In genomic region chr19:27140892-27141291, GRCm38 (mm10) we compare ENCODE assay signal across 22 mouse cellular contexts.
A peak's percentile ranks its signal among the peaks of the same experiment; 100 is the strongest.
DNase-seq lines count a peak whose midpoint lies in the region; ATAC-seq and TF ChIP-seq lines count a peak whose summit lies in the region.
"Had no signal": no experiment of that assay in that cellular context is flagged by ENCODE, and none has a peak within 500 bp of the region (broad histone marks: within the 10 kb centered on the region; RNA-seq: fewer than 3 reads in every experiment).

No protein-coding gene starts in this region.

- no peaks in the 10 kb centered on the region for H3K36me3 ChIP-seq in midbrain, postnatal 0 days (ENCODE audit: insufficient read depth, low read length)
- H3K36me3 ChIP-seq: embryonic facial prominence, embryonic 13.5 days; forebrain, embryonic 12.5 days; G1E; heart, embryonic 10.5 days; hindbrain, embryonic 13.5 days had no signal

- peak; percentile 2 for DNase-seq in CD4-positive, CD25-positive, alpha-beta regulatory T cell, adult 2 months (ENCODE audit: low read depth, low spot score)
- DNase-seq in thymus, postnatal 14 days, result peak; percentile 49
- DNase-seq in thymus, postnatal 4 days, result no peak
- peak; percentile 3 for DNase-seq in induced T-regulatory cell, adult 2 months (ENCODE audit: low read depth)
- DNase-seq in midbrain, postnatal 0 days (ENCODE audit: low spot score), result no peak
- DNase-seq in Muller cell, postnatal 12 days (ENCODE audit: inconsistent ontology term), result no peak
- DNase-seq: adrenal gland, postnatal 14 days; cerebellum, adult 11-12 months; cerebellum, adult 9-10 months; cerebellum, postnatal 25 days; gastrocnemius, postnatal 10 days; heart, adult 18-20 months; heart, postnatal 10 days; heart, postnatal 4 days had no signal

- WGBS in midbrain, postnatal 0 days, result 88% methylated on average over 3 of the region's 3 CpGs

- H3K4me3 ChIP-seq in midbrain, postnatal 0 days (ENCODE audit: low read depth, low read length), result no peak overlapping the region
- H3K4me3 ChIP-seq: embryonic facial prominence, embryonic 13.5 days; forebrain, embryonic 12.5 days; heart, embryonic 10.5 days; hindbrain, embryonic 13.5 days had no signal

- no peaks in the 10 kb centered on the region for H3K27me3 ChIP-seq in midbrain, postnatal 0 days (ENCODE audit: insufficient read depth, low read length)
- H3K27me3 ChIP-seq: embryonic facial prominence, embryonic 13.5 days; hindbrain, embryonic 13.5 days had no signal

- no peaks in the 10 kb centered on the region for H3K9me3 ChIP-seq in midbrain, postnatal 0 days (ENCODE audit: low read length)
- H3K9me3 ChIP-seq: embryonic facial prominence, embryonic 13.5 days; forebrain, embryonic 12.5 days; hindbrain, embryonic 13.5 days had no signal

- no peak for ATAC-seq in CD4-positive, CD25-positive, alpha-beta regulatory T cell, adult 4 months
- ATAC-seq in midbrain, postnatal 0 days (ENCODE audit: low FRiP score), result no peak
- ATAC-seq: activated CD4-positive, CD25-positive, alpha-beta regulatory T cell, adult 4 months; forebrain, embryonic 16.5 days had no signal

- H3K9ac ChIP-seq in midbrain, postnatal 0 days (replicated peaks; ENCODE audit: low read length, poor library complexity, severe bottlenecking), result no peak overlapping the region
- H3K9ac ChIP-seq: embryonic facial prominence, embryonic 13.5 days; forebrain, embryonic 12.5 days; hindbrain, embryonic 13.5 days had no signal

- H3K4me2 ChIP-seq in midbrain, postnatal 0 days (ENCODE audit: low read depth, low read length, poor library complexity, severe bottlenecking), result no peak overlapping the region
- H3K4me2 ChIP-seq: embryonic facial prominence, embryonic 13.5 days; forebrain, embryonic 12.5 days; hindbrain, embryonic 13.5 days had no signal

- TF ChIP-seq CTCF in midbrain, postnatal 0 days (IDR thresholded peaks at IDR 0.05), result no peak

- H3K4me1 ChIP-seq in midbrain, postnatal 0 days (ENCODE audit: insufficient read depth, low read length), result no peaks in the 10 kb centered on the region

- H3K27ac ChIP-seq in midbrain, postnatal 0 days (ENCODE audit: low read depth, low read length), result no peak overlapping the region
- H3K27ac ChIP-seq: embryonic facial prominence, embryonic 13.5 days; forebrain, embryonic 12.5 days; heart, embryonic 10.5 days; hindbrain, embryonic 13.5 days had no signal

Comparison
In these comparisons a context has a peak if more than half of its experiments do, and no peak if none do; other contexts are left out.
1. DNase-seq: peak in CD4-positive, CD25-positive, alpha-beta regulatory T cell, adult 2 months (single experiment), thymus, postnatal 14 days (single experiment) and induced T-regulatory cell, adult 2 months (single experiment); none in thymus, postnatal 4 days (single experiment), midbrain, postnatal 0 days (single experiment) and Muller cell, postnatal 12 days (single experiment).